Mouse (Mus musculus) liver, embryonic 14.5 days (tissue): ENCODE data around the gene Xntrpc. TPM values are rescaled to one million over a fixed set of nuclear protein-coding genes. Genes with fewer than 3 reads are reported as not detected.
"Not testable (repeated sequence)": the region's sequence is repeated elsewhere in the genome, so short reads cannot be mapped to it uniquely, and the experiment has no call there.

ENCODE experiments used
- ATAC-seq: fragments of 200-750 bp; cut with Nextera tagmentation; 2 replicates; pipeline ENCODE4 v1.8.0; 2017; ENCODE audit warnings: moderate number of reproducible peaks, mild to moderate bottlenecking, moderate library complexity; ENCODE audit not compliant: insufficient read depth
- DNase-seq, 3 experiments: peaks; one replicate each; pipeline ENCODE4 v3.0.0-alpha.2; 2012 to 2013; ENCODE audit warnings: low read depth in 3 of 3, low spot score in 3 of 3
- H3K27ac ChIP-seq: fragments of 300-500 bp; sonication (generic); 2 replicates; pipeline ENCODE4 v1.5.1; 2014; ENCODE audit warnings: moderate library complexity, mild to moderate bottlenecking, control low read depth, inconsistent platforms
- H3K27me3 ChIP-seq: fragments of 300-500 bp; sonication (generic); 2 replicates; pipeline ENCODE4 v1.6.1; 2014; ENCODE audit warnings: mild to moderate bottlenecking, low read length, moderate library complexity; ENCODE audit not compliant: control insufficient read depth, insufficient read depth
- H3K36me3 ChIP-seq: fragments of 300-500 bp; sonication (generic); replicated peaks from 2 replicates; pipeline ENCODE4 v1.6.1; 2014; ENCODE audit warnings: low read depth; ENCODE audit not compliant: control insufficient read depth, insufficient read depth
- H3K4me1 ChIP-seq, 2 experiments: fragments of 200-500 bp in 1 of 2; fragments of 300-500 bp in 1 of 2; sonication (generic) in 1 of 2; replicated peaks; 2 replicates each; pipeline ENCODE4 v1.6.1; 2012 to 2014; ENCODE audit warnings: antibody characterized with exemption in 1 of 2, inconsistent platforms in 1 of 2, low read length in 1 of 2; ENCODE audit not compliant: control insufficient read depth in 2 of 2, insufficient read depth in 2 of 2
- H3K4me2 ChIP-seq: fragments of 300-500 bp; sonication (generic); 2 replicates; pipeline ENCODE4 v1.6.1; 2014; ENCODE audit warnings: low read depth, mild to moderate bottlenecking, control low read depth, moderate library complexity
- H3K4me3 ChIP-seq, 2 experiments: fragments of 200-500 bp in 1 of 2; fragments of 300-500 bp in 1 of 2; sonication (generic) in 1 of 2; 2 replicates each; pipeline ENCODE4 v1.5.1; 2012 to 2014; ENCODE audit warnings: low read depth in 2 of 2, low read length in 2 of 2, mild to moderate bottlenecking in 2 of 2, control low read depth in 1 of 2, inconsistent platforms in 1 of 2, moderate library complexity in 1 of 2; ENCODE audit not compliant: insufficient read depth in 1 of 2
- H3K9ac ChIP-seq: fragments of 300-500 bp; sonication (generic); replicated peaks from 2 replicates; pipeline ENCODE4 v1.6.1; 2014; ENCODE audit warnings: mild to moderate bottlenecking, control low read depth, moderate library complexity
- H3K9me3 ChIP-seq: fragments of 300-500 bp; sonication (generic); 2 replicates; pipeline ENCODE4 v1.6.1; 2016; ENCODE audit warnings: low read length, mixed read lengths; ENCODE audit not compliant: control insufficient read depth
- CTCF ChIP-seq: IDR thresholded peaks from 2 replicates; pipeline ENCODE4 v1.5.1; 2016; ENCODE audit warnings: antibody characterized with exemption, low read depth, control low read depth
- EP300 ChIP-seq: IDR thresholded peaks from 2 replicates; pipeline ENCODE4 v1.6.1; 2016; ENCODE audit warnings: antibody characterized with exemption, low read depth
- WGBS: fragments of 180-500 bp; shearing (Covaris S2); extraction: QIAGEN DNeasy Blood & Tissue Kit; methylation state at CpG from one replicate; pipeline ENCODE4 v1.1.7; 2014; ENCODE audit not compliant: insufficient replicate concordance; 5-methylcytosine and 5-hydroxymethylcytosine counted together
- polyA plus RNA-seq, 2 experiments: library from polyadenylated mRNA; depleted of rRNA in 1 of 2; stranded (reverse) in 1 of 2; unstranded in 1 of 2; fragments of >200 nt; fragmentation: Nextera tagmentation in 1 of 2; extraction: Ambion mirVana in 1 of 2; gene quantifications; 2 replicates each; pipeline versions ENCODE4 v1.2.1 to v1.2.3; 2012 to 2014

Gene Xntrpc
- polyA plus RNA-seq, 2 experiments = 0.36 to 1.1 TPM

DNA sequence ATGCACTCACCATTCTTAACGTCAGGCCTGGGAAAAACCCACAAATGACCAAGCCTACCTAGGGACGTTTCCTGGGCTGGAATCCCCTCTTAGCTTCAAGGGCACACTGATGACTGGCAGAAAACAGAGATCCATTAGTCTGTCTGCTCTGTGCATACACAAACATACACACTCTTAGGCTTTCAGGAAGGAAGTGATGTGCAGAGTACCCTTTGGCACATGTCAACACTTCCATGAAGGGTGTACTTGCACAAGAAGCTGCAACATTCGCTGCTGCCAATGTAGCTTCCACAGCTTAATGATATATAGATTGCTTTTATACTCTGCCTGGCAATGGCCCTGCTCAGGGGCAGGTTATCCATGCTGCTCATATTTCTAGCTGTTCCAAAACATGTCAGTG is 46.2 kb upstream of the Xntrpc start:
- DNase-seq (no peak), ATAC-seq (no peak)
- H3K9me3 ChIP-seq = no peaks in the 10 kb centered on the region
- H3K4me1 ChIP-seq = no peaks in the 10 kb centered on the region
- no peak overlapping the region for H3K4me2 ChIP-seq
- H3K27ac ChIP-seq = no peak overlapping the region
- WGBS = 51% methylated on average over 3 of the region's 3 CpGs
- no peak overlapping the region for H3K9ac ChIP-seq
- H3K27me3 ChIP-seq = no peaks in the 10 kb centered on the region
- H3K4me3 ChIP-seq = no peak overlapping the region
- TF ChIP-seq CTCF (no peak), EP300 (no peak)
- peaks cover 45% of the 10 kb centered on the region for H3K36me3 ChIP-seq

DNA sequence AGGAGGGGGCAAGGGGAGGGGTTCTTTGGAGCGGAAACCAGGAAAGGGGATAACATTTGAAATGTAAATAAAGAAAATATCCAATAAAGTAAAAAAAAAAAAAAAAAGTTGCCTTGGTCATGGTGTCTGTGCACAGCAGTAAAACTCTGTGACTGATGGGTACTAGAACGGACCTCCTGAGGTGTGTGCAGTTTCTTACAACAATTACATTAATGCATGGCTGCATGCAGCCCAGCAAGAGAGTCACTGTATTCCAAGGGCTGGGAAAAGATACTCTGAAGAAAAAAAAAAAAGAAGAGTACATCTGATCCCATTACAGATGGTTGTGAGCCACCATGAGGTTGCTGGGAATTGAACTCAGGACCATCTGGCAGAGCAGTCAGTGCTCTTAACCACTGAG is 44.6 kb upstream of the Xntrpc start:
- not testable (repeated sequence) for H3K9ac ChIP-seq, H3K27me3 ChIP-seq, H3K9me3 ChIP-seq, H3K4me3 ChIP-seq, ATAC-seq, H3K4me2 ChIP-seq, DNase-seq, H3K27ac ChIP-seq, H3K4me1 ChIP-seq
- 87% methylated on average over 2 of the region's 2 CpGs for WGBS
- peaks cover 33% of the 10 kb centered on the region for H3K36me3 ChIP-seq

DNA sequence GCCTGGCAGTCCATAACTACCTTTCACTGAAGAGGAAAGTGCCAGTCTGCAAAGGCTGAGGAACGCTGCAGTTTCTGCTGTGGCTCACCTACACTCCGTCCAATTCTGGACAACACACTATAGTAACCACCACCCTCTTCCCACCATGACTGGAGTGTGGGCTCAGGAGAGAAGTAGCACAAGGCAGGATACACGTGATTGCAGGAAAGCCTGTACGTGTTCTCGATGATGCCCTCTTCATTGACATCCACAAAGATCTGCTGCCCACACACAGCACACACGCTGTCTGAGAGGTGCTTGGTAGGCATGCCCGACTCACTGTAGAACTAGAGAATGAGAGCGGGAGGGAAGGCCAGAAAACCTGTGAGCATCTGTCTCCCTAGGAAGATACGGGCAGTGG is 41.7 kb upstream of the Xntrpc start:
- Histone ChIP-seq H3K27me3 (no peaks in the 10 kb centered on the region), H3K9me3 (no peaks in the 10 kb centered on the region), H3K4me1 (no peaks in the 10 kb centered on the region), H3K36me3 (peaks cover 15% of the 10 kb centered on the region), H3K27ac (no peak overlapping the region), H3K4me3 (no peak overlapping the region), H3K4me2 (no peak overlapping the region), H3K9ac (no peak overlapping the region)
- WGBS = 82% methylated on average over 9 of the region's 9 CpGs
- TF ChIP-seq CTCF (no peak), EP300 (no peak)
- DNase-seq = no peak
- no peak for ATAC-seq

GRCm38 (mm10) chr7:102025187-102026119 is 40.1 kb upstream of the Xntrpc start:
- WGBS = 79% methylated on average over 2 of the region's 2 CpGs
- DNase-seq (peak in 2 of 3 experiments; percentile 26 to 31), ATAC-seq (peak; percentile 47; the same call in 1 of the 2 replicates)
- H3K27ac ChIP-seq = no peak overlapping the region
- H3K27me3 ChIP-seq = no peaks in the 10 kb centered on the region
- H3K4me2 ChIP-seq = no peak overlapping the region
- no peaks in the 10 kb centered on the region for H3K9me3 ChIP-seq
- H3K36me3 ChIP-seq = peaks cover 11% of the 10 kb centered on the region
- TF ChIP-seq CTCF = no peak
- TF ChIP-seq EP300 = no peak
- H3K9ac ChIP-seq = no peak overlapping the region
- no peak overlapping the region for H3K4me3 ChIP-seq
- H3K4me1 ChIP-seq = no peaks in the 10 kb centered on the region

DNA sequence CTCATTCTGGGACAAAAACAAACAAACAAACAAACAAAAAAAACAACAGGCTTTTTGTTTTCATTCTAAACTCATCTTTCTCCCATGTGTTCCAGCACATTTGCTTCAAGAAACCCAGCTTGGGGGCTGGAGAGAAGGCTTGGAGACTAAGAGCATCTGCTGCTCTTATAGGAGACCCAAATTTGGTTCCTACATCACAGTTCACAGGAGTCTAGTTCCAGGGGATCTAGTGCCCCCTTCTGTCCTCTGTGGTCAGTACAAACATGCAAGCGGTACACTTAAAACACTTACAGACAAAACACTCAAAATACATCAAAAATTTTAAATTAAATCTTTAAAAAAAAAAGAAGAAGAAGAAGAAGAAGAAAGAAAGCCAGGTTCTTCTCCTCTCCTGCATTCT is 30.6 kb upstream of the Xntrpc start:
- H3K9ac ChIP-seq = no peak overlapping the region
- no peak overlapping the region for H3K4me2 ChIP-seq
- no peaks in the 10 kb centered on the region for H3K9me3 ChIP-seq
- H3K36me3 ChIP-seq = peaks cover 17% of the 10 kb centered on the region
- 86% methylated on average over 1 of the region's 1 CpGs for WGBS
- no peak overlapping the region for H3K27ac ChIP-seq
- peak; percentile 46 for TF ChIP-seq CTCF
- TF ChIP-seq EP300 = no peak
- H3K27me3 ChIP-seq = no peaks in the 10 kb centered on the region
- H3K4me1 ChIP-seq = no peaks in the 10 kb centered on the region
- no peak for ATAC-seq
- no peak for DNase-seq
- H3K4me3 ChIP-seq = no peak overlapping the region
